Mouse (Mus musculus): ENCODE measurements at regions not wholly inside any gene's neighbourhood (a gene's known extent, or its start where the extent isn't known, plus 50 kb on each side); places are given as distances from the start of the nearest gene placed in this dataset.

- WGBS (ENCODE audit: insufficient replicate concordance) = 60% methylated on average over 6 of the region's 6 CpGs
- Histone ChIP-seq H3K9me3 (replicated peaks) (no peaks in the 10 kb centered on the region), H3K36me3 (no peaks in the 10 kb centered on the region), H3K4me2 (no peak overlapping the region), H3K4me3 (replicated peaks) (no peak overlapping the region), H3K4me1 (replicated peaks) (no peaks in the 10 kb centered on the region), H3K9ac (no peak overlapping the region), H3K27me3 (no peaks in the 10 kb centered on the region), H3K27ac (no peak overlapping the region)
- DNase-seq (no peak), ATAC-seq (ENCODE audit: low read depth) (no peak)
Measured at GRCm38 (mm10) chr19:28092252-28092651, 81.3 kb upstream of the Rfx3 start.

- Histone ChIP-seq H3K4me3 (replicated peaks) (no peak overlapping the region), H3K9me3 (replicated peaks) (no peaks in the 10 kb centered on the region), H3K27ac (no peak overlapping the region), H3K36me3 (no peaks in the 10 kb centered on the region), H3K27me3 (no peaks in the 10 kb centered on the region), H3K4me2 (no peak overlapping the region), H3K9ac (no peak overlapping the region), H3K4me1 (replicated peaks) (no peaks in the 10 kb centered on the region)
- DNase-seq = no peak
- WGBS (ENCODE audit: insufficient replicate concordance) = 69% methylated on average over 12 of the region's 12 CpGs
- ATAC-seq (ENCODE audit: low read depth) = no peak
Measured at GRCm38 (mm10) chr19:28087607-28088546, 76.9 kb upstream of the Rfx3 start.

GRCm38 (mm10) chr19:28070386-28070785, 59.4 kb upstream of the Rfx3 start:
- no peaks in the 10 kb centered on the region for H3K9me3 ChIP-seq (replicated peaks)
- H3K36me3 ChIP-seq = no peaks in the 10 kb centered on the region
- no peak overlapping the region for H3K27ac ChIP-seq
- H3K27me3 ChIP-seq = no peaks in the 10 kb centered on the region
- H3K9ac ChIP-seq = no peak overlapping the region
- H3K4me3 ChIP-seq (replicated peaks) = no peak overlapping the region
- WGBS (ENCODE audit: insufficient replicate concordance) = 74% methylated on average over 3 of the region's 3 CpGs
- no peak overlapping the region for H3K4me2 ChIP-seq
- H3K4me1 ChIP-seq (replicated peaks) = no peaks in the 10 kb centered on the region
- DNase-seq = no peak
- no peak for ATAC-seq (ENCODE audit: low read depth)

Measured in liver, embryonic 13.5 days (tissue).